Mouse (Mus musculus): ENCODE measurements around the gene Adssl1.

The Adssl1 gene

DNA sequence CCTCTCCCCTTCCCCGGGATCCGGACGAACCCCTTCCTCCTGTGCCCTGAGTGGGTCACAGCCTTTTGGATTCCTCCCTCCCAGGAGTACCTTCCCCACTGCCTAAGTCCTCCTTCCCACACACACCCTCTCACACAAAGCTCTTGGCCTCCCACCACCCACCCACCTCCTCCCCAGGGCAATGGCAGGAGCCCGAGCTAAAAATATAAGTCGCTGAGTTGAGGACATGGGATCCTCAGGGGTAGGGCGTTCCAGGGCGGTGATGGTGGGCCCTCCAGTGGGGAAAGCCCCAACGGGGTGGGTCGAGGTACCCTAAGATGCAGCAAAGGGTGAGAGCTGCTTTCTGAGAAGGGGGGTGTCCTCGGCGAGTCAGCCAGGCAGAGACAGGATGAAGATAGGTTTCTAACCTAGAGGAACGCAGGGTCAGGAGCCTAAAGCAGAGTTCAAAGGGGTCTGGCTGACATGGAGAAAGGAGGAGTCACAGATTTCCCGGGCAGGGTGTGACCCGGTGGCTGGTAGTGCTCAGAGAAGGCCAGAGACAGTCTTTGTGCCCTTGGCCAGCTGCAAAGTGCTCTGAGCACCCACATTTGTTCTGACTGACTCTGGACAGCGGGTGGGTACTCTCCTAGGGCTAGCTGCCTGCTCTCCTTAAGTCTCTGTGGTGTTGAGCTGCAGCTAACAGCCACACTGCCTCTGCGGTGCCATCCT, 663 bp downstream of the Adssl1 start:
- in situ Hi-C loops (cut with MboI, MseI): no loop called here

DNA sequence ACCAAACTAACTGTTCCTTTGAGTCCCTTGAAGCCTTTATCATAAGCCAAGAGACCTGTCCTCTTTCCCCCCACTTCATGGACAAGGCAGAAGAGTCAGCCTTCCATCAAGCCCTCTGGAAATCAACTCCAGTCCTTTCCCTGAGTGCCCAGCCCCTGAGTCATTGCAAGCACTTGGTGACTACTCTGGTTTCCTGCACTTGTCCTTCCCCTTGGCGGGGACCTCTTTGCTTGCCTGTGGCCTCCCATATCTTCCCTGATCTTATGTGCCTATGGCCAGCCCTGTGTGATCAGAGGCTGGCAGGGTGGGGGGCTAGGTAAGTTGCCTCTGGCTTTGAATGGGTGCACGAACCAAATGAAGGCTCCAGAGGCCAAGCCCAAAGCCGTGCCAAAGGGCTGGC, 2.1 kb downstream of the Adssl1 start:
- in situ Hi-C loops (cut with MboI, MseI): no loop called here

DNA sequence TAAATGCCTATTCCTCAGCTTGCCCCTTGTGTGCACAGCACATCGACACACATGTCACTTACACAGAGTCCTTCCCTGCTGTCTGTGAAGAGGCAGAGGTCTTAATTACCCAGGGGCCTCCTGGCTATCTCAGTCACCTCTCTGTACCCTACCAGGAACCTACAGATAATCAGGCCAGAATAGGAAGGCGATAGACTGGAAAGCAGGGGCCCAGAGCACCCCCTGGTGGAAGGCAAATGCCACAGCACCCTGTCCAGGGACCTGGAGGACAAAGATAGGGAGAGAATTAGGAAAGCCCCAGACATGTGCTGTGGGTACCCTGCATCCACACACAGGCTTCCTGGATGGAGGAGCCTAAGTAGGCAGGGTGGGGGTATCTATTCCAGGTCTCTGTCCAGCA, 3.9 kb downstream of the Adssl1 start:
- in situ Hi-C loops (cut with MboI, MseI): no loop called here

DNA sequence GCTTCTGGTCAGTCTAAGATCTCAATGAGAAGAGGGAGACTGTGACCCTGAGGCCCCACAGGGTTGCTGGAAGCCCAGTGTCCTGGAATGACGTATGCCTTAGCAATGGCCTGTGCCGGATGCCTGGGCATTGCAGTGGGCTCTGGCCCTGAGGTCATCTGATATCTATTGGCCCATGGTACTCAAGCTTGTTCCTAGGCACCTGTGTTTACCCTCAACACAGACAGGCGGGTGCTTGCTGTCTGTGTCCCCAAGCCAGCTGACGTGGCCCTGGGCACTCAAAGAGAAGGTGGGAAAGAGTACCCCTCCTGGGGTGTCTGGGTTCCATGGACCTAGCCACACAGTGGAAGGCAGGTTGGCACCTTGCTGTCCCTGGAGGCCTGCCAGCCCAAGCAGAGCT, 5.9 kb downstream of the Adssl1 start:
- in situ Hi-C loops (cut with MboI, MseI): no loop called here

DNA sequence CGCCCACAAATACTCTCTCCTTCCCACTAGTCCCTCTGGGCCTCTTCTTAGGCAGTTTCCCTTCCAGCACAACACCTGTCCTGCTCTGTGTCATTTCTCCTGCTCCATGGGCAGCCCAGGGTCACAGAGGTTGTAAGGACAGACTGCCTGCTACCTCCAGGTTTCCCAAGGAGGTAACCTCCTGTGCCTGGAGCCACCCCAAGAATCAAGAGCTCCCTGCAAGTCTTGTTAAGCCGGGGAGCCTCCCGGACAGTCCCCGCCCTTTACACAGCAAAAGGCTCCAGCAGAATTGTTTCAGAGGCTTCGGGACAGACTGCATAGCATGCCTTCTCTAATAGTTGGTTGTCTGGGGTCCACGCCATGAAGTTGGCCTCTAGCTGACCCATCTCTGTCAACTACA, 6.6 kb downstream of the Adssl1 start:
- in situ Hi-C loops (cut with MboI, MseI): no loop called here

DNA sequence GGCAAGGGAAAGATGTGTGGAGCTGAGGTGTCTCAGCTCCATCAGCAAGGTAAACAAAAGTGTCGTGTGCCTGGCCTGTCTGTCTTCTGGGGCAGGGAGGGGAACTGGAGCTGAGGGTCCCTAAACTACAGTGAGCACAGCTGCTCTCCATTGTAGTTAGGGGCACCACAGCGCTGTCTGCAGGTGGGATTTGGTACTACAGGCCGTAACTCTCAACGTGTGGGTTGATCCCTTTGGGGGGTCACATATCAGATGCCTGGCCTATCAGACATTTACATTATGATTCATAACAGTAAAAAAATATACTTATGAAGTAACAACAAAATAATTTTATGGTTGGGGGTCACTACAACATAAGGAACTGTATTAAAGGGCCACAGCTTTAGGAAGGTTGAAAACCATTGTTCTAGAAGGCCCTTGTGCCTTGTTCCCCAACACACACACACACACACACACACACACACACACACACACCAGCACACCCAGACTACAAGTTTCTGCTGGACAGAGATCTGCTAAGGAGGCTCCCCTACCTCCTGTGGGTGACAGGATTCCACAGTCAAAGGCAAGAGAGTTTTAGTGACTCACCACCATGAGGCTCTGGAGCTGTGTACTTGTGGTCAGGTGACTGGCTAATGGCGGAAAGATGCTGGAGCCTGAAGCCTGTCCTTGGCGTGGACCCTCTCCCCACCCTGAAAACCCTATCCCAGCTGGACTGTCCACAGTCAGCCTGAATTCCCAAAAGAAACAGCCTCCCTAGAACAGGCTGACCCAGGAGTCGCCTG, 7.4 kb downstream of the Adssl1 start:
- in situ Hi-C loops (cut with MboI, MseI): no loop called here

DNA sequence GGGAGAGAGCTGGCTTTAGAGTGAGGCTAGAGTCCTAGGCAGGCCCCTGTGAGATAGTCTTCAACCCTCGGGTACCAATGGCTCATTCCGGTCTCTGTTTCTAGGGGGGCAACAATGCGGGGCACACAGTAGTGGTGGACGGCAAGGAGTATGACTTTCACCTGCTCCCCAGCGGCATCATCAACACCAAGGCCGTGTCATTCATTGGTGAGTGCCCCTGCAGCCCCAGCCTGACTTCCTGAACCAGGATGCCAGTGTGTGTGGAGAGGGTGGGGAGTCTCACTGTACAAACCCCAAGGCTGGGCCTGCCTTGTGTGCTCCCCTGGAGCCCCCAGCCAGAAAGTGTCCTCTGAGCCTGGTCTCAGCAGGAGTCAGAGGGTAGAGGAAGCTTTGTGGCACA, 8.4 kb downstream of the Adssl1 start:
- in situ Hi-C loops (cut with MboI, MseI): no loop called here

DNA sequence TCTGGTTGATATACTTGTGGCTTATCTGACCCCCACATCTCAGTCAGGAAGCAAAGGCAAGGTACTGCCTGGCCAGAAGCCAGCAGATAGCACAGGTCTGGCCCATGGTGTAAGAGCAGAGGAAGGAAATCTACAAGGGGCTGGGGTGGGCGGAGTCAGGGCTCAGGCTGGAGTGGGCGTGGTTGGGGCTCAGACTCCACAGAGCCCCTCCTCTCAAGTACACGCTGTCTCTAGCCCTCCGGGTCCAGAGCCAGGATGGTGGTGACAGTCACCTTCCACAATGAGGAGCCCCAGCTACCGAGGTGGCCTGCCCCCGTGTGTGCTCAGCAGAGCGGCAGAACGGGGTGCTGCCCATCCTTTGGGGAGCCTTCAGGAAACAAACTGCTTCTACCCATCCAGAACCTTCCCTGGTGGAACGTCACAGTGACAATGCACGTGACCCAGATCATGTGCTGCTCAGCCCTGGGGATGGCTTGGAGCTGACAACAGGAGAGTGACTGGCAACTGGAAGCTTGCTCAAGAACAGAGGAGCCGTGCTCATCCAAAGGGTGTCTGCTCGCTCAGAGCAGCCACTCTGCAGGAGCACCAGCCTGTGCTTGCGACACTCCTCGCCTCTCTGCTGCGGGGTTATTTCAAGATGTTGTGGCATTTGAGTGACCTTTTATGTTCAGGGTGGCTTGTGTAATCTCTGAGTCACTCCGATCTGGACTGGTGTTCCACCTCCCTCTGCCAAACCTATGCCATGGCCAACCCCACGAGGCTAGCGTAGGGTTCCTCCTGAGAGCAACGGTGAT, 9.3 kb downstream of the Adssl1 start:
- in situ Hi-C loops (cut with MboI, MseI): no loop called here

DNA sequence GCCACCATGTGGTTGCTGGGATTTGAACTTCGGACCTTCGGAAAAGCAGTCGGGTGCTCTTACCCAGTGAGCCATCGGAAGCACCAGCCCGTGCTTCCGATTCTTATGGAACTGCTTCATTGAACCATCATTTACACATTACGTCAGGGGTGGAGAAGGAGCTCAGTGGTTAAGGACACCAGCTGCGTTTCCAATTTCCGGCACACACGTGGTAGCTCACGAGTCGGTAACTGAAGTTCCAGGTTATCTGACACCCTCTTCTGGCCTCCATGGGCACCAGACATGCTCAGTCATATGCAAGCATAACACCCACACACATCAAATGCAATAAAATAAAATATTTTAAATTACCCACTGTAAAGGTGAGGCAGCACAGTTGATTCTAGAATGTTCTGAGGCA, 10.2 kb downstream of the Adssl1 start:
- in situ Hi-C loops (cut with MboI, MseI): no loop called here

DNA sequence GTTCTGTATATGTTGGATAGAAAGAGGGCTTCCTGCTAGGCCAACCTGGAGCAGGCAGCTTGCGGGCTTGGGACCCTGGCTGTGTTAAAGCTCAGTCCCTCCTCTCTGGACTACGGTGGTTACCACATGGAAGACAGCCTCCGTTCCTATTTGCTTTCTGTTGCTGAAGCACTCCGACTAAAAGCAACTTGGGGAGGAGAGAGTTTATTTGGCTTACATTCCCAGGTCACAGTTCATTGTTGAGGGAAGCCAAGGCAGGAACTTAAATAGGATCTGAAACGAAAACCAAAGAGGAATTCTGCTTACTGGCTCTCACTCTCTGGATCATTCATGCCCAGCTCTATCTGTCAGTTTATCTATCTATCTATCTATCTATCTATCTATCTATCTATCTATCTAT, 11.0 kb downstream of the Adssl1 start:
- in situ Hi-C loops (cut with MboI, MseI): no loop called here

DNA sequence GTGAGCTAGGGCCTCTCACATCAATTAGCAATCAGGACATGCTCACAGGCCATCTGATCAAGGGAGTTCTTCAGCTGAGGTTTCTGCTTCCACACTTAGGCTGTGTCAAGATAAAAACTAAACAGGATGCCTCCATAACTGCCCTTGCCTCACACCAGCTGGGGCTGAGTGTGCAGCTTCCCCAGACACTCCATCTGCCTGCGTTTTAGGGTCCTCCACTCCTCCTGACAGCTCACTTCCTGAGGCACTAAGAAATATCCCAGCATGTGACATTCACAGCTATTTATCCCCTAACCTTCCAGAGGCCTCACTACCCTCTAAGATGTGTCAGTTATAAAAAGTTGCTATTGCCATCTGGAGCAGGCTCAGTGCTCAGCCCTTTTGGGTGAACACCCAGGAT, 11.6 kb downstream of the Adssl1 start:
- in situ Hi-C loops (cut with MboI, MseI): no loop called here

DNA sequence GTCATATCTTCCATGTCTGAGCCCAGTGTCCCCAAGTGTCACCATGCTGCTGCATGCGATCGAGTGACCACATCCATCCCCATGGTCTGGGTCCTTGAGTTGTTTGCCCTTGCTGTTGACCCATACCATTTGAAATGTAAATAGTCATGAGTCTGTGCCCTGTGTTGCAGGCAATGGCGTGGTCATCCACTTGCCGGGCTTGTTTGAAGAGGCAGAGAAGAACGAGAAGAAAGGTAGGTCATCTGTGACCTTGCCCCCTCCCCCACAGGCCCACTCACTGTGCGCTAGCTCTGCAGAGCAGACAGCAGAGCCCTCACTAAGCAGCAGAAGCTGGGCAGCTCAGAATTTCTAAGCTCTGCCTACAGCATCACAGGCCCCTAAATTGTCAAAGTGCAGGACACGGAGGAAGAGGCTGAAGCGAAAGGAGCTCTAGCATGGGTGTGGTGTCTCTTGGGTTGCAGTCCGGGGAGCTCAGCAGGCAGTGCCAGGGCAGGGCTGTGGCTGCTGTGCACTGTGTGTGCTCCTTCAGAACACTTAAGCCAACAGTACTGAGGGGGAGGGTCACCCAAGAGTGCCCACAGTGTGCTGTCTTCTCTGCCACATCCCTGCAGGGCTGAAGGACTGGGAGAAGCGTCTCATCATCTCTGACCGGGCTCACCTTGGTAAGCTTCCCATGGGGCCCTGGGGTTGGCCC, 12.4 kb downstream of the Adssl1 start:
- in situ Hi-C loops (cut with MboI, MseI): no loop called here

DNA sequence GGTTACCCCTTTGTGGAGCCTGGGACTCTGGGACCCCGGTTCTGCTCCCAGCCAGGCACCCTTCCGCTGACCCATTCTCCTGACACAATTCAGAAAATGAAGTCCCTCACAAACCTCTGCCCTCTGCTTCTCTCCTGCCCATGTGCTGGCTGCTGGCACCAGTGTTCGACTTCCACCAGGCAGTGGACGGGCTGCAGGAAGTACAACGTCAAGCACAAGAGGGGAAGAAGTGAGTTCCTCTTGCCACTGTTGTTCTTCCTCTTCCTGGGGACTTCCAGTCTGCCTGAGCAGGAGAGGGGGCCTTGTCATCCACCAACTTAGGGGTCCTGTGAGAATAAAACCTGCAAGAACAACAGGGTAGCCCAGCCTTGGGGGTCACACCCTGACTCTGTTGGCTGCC, 13.1 kb downstream of the Adssl1 start:
- in situ Hi-C loops (cut with MboI, MseI): no loop called here

DNA sequence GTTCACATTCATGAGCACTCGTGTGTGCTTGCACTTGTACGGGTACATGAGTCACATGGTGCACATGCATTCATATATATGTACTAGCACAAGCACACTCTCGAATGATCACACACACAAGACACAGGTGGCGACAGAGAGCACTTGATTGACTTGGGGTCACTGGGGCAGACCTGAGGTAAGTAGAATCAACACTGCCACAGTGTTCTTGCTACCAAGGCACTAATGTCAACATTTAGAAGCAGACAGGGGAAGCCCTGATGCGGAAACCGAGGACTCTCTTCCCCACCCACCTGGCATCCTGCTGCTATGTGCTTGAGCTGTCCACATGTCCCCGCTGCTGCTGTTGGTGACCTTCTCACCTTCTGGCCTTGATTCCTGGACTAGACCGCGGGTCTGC, 13.8 kb downstream of the Adssl1 start:
- in situ Hi-C loops (cut with MboI, MseI): no loop called here

DNA sequence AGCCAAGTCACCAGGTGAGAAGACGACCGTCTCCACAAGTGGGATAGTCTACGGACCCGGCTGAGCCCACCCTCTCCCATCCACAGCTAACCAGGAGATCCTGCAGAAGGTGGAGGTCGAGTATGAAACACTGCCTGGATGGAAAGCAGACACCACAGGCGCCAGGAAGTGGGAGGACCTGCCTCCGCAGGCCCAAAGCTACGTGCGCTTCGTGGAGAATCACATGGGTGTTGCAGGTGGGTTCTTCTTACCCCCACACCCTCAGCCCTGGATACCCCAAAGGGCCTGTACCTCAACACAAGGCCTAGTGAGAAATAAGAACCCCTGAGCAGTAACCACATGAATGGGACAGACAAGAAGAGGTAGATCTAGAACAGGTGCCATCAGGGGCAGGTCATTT, 19.7 kb downstream of the Adssl1 start:
- in situ Hi-C loops (cut with MboI, MseI): no loop called here

DNA sequence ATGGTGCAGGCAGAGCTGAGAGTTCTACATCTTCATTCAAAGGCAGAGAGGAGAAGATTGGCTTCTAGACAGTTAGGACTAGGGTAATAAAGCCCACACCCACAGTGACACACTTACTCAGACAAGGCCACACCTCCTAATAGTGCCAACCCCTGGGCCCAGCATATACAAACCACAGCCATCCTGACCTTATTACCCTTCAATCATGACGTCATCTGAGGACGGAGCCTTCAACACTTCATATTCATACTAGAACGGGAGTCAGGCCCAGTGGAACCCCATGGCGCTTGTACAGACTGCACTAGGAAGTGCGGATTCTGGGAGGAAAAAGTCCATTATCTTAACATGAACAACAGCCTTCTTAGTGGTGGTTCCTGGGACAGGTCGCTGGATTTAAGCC, 23.3 kb downstream of the Adssl1 start:
- in situ Hi-C loops (cut with MboI, MseI): no loop called here

DNA sequence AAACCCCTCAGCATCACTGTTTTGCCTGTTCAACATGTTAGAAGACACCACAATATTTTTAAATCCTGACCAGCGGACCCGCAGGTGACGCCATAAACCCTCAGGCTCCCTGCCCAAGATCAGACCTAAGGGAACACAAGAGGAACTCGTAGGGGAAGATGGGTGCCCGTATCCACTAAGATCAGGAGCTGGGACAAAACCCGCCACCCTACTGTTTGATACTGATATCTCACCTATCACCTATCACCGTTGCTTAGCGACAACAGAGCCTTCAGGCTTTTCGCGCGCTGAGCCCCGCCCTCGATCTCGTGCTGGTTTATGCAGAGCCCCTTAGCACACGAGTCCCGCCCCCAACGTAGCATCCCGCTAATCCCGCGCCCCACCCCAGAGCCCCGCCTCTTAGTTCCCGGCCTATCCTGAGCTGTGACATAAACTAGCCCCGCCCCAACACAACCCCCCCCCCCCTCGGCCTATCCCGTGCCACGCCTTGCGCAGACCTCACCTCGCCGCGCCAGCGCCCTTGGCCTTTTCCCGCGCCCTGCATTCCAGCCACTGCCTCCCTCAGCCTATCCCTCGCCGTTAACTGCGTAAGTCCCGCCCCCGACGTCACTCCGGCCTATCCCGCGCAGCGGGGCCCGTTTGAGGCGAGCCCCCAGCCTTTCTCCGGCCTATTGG, 24.5 kb downstream of the Adssl1 start, which contains the start of gene Siva1:
Gene Siva1, plus strand, starts transcription at position 500 of the 675 bp plus-strand sequence.
- in situ Hi-C loops (cut with MboI, MseI): no loop called here

DNA sequence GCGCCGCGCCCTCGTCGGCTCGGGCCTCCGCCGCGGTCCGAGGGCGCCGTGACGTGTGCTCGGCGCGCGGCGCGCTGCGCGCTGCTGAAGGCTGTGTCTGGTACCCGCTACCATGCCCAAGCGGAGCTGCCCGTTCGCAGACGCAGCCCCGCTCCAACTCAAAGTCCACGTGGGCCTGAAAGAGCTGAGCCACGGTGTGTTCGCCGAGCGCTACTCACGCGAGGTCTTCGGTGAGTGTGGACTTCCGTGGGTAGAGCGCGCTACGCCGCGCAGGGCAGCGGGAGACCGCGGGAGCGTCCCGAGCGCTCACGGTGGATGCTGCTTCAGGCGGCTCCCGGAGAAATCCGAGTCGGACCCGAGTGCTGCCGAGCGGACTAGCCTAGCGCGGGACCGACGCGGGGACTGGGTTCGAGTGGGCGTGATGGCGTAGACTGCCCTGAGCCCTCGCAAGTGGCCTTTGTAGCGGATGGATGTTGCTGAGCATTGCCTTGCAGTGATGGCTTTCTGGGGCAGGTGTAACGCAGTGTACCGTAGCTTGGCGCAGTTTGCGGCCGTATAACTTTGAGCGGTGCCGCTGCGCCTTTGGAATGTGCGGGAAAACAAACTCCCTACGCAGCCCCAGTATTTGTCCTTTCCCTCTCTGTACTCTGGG, 25.1 kb downstream of the Adssl1 start:
- in situ Hi-C loops (cut with MboI, MseI): no loop called here

DNA sequence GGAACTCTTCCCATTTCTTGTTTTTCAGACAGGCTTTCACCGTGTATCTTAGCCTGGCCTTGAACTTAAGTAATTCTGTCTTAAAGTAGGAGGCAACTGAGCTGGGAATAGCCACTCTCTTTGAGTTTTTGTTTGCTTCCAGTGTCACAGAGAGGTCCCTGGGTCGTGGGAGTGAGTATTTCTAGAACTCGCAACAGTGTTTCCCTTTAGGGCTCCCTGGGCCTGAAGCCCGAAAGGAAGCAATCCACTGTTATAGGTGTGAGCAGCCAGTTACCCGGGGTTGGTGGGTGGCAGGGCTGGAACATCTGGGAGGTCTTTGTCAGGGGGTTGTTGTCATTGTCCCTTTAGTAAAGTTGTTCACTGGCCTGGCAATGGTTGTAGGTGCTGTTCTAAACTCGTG, 26.3 kb downstream of the Adssl1 start:
- in situ Hi-C loops (cut with MboI, MseI): no loop called here

DNA sequence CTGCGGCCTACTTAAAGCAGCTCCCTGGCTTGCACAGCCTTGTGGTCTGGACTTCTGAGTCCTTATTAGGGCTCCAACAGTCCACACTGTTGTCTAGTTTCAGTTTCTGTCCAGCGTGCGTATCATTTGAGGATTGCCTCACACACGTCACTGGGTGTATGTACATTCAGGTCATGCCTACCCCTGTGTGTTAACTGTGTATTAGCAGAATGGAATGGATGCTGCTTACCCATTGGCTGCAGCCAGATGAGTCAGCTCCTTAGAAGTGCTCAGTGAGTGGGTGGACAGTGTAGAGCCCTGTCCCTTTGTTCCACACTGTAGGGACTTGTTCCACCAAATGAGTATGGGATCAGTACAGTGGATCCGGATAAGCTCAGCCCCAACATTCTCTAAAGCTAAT, 28.2 kb downstream of the Adssl1 start:
- in situ Hi-C loops (cut with MboI, MseI): no loop called here
